Comparison of ENCODE assay signal across 17 mouse cellular contexts in the genomic region with DNA sequence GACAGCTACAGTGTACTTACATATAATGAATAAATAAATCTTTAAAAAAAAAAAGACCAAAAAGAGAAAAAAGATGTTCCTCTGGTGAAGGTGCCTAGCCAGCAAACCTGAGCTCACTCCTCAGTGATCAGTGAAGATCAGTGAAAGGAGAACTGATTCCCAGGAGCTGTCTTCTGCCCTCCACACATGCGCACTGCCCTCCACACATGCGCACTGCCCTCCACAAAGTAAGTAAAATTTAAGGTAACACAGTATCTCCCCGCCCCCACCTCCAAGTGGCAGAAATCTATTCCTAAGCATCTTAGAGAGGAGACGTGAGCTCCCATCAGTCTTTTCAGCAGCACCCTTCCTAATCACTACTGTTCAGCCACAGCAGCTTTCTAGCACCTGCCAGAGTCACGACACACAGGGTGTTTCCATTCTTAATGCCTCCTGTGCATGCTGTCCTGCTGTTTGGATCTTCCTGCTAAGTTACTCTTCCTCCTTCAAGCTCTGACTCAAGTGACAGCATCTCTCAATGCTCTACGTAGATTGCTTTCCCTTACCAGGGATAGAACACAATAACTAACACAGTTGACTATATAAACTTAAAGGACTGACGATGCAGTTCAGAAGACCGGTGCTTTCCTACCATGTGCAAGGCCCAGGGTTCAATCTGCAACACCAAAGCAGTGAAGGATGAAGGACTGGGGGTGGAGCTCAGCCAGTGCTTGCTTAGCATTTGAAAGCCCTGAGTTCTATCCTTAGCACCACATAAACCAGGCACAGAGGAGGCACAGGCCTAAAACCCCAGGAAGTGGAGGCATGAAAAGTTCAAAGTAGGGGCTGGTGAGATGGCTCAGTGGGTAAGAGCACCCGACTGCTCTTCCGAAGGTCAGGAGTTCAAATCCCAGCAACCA. TPM values are rescaled to one million over a fixed set of nuclear protein-coding genes. Genes with fewer than 3 reads are reported as not detected.
DNase-seq lines count a peak whose midpoint lies in the region; ATAC-seq and TF ChIP-seq lines count a peak whose summit lies in the region.
"Had no signal": no experiment of that assay in that cellular context is flagged by ENCODE, and none has a peak within 500 bp of the region (broad histone marks: within the 10 kb centered on the region; RNA-seq: fewer than 3 reads in every experiment).

No protein-coding gene starts in this region.

- 65% methylated on average over 10 of the region's 10 CpGs for WGBS in cerebellum, adult 2 months
- 61% methylated on average over 10 of the region's 10 CpGs for WGBS in midbrain, embryonic 11.5 days
- WGBS in midbrain, postnatal 0 days, result 67% methylated on average over 10 of the region's 10 CpGs
- WGBS in liver, postnatal 0 days (ENCODE audit: insufficient replicate concordance), result 78% methylated on average over 10 of the region's 10 CpGs

- no peak for TF ChIP-seq POLR2A in cerebellum, adult 2 months (IDR thresholded peaks at IDR 0.05; ENCODE audit: borderline replicate concordance, insufficient read depth, low read length)

- ATAC-seq in midbrain, embryonic 11.5 days (ENCODE audit: low FRiP score), result no peak
- ATAC-seq in midbrain, postnatal 0 days (ENCODE audit: low FRiP score), result no peak
- ATAC-seq in erythroid progenitor cell, adult 5-6 weeks (replicated peaks; ENCODE audit: low FRiP score, poor library complexity, severe bottlenecking), result peak; percentile 26; the same call in 1 of the 2 replicates
- ATAC-seq in liver, postnatal 0 days, result no peak

- no peaks in the 10 kb centered on the region for H3K27me3 ChIP-seq in cerebellum, adult 2 months (ENCODE audit: control insufficient read depth, insufficient read depth, low read length)
- no peaks in the 10 kb centered on the region for H3K27me3 ChIP-seq in midbrain, embryonic 11.5 days (ENCODE audit: control insufficient read depth, insufficient read depth, low read length)
- no peaks in the 10 kb centered on the region for H3K27me3 ChIP-seq in midbrain, postnatal 0 days (ENCODE audit: insufficient read depth, low read length)
- H3K27me3 ChIP-seq in liver, postnatal 0 days (ENCODE audit: insufficient read depth, low read length), result no peaks in the 10 kb centered on the region
- H3K27me3 ChIP-seq: heart, embryonic 15.5 days; hindbrain, embryonic 12.5 days had no signal

- H3K4me3 ChIP-seq in cerebellum, adult 2 months (replicated peaks; ENCODE audit: insufficient read depth, low read depth, low read length), result no peak overlapping the region
- H3K4me3 ChIP-seq in midbrain, embryonic 11.5 days (ENCODE audit: low read depth, low read length), result no peak overlapping the region
- H3K4me3 ChIP-seq in midbrain, postnatal 0 days (ENCODE audit: low read depth, low read length), result no peak overlapping the region
- H3K4me3 ChIP-seq in liver, postnatal 0 days (ENCODE audit: low read depth, low read length), result no peak overlapping the region
- H3K4me3 ChIP-seq: heart, embryonic 15.5 days; hindbrain, embryonic 12.5 days had no signal

- no peak overlapping the region for H3K9ac ChIP-seq in midbrain, embryonic 11.5 days (ENCODE audit: low read length)
- no peak overlapping the region for H3K9ac ChIP-seq in midbrain, postnatal 0 days (replicated peaks; ENCODE audit: low read length, poor library complexity, severe bottlenecking)
- H3K9ac ChIP-seq in liver, postnatal 0 days (replicated peaks), result no peak overlapping the region
- H3K9ac ChIP-seq: heart, embryonic 15.5 days; hindbrain, embryonic 12.5 days had no signal

- intact Hi-C loops in left cerebral cortex, postnatal 14 days (cut with DNase I), result no loop called here

- no peak overlapping the region for H3K4me2 ChIP-seq in midbrain, embryonic 11.5 days
- no peak overlapping the region for H3K4me2 ChIP-seq in midbrain, postnatal 0 days (ENCODE audit: low read depth, low read length, poor library complexity, severe bottlenecking)
- H3K4me2 ChIP-seq in liver, postnatal 0 days (ENCODE audit: low read depth, low read length), result peak overlapping the region; percentile 34
- H3K4me2 ChIP-seq: heart, embryonic 15.5 days; hindbrain, embryonic 12.5 days had no signal

- peaks cover 17% of the 10 kb centered on the region for H3K4me1 ChIP-seq in cerebellum, adult 2 months (ENCODE audit: control insufficient read depth, insufficient read depth, low read length)
- H3K4me1 ChIP-seq in midbrain, embryonic 11.5 days (ENCODE audit: control insufficient read depth, insufficient read depth, low read length), result peaks cover 16% of the 10 kb centered on the region
- H3K4me1 ChIP-seq in midbrain, postnatal 0 days (ENCODE audit: insufficient read depth, low read length), result peaks cover 7% of the 10 kb centered on the region; the same call in 1 of the 2 replicates
- H3K4me1 ChIP-seq in liver, postnatal 0 days (ENCODE audit: insufficient read depth), result peaks cover 26% of the 10 kb centered on the region

- no peaks in the 10 kb centered on the region for H3K36me3 ChIP-seq in midbrain, embryonic 11.5 days (ENCODE audit: control insufficient read depth, insufficient read depth, low read length)
- no peaks in the 10 kb centered on the region for H3K36me3 ChIP-seq in midbrain, postnatal 0 days (ENCODE audit: insufficient read depth, low read length)
- H3K36me3 ChIP-seq in liver, postnatal 0 days (replicated peaks; ENCODE audit: insufficient read depth, low read length), result peaks cover 11% of the 10 kb centered on the region

- H3K27ac ChIP-seq in cerebellum, adult 2 months (ENCODE audit: insufficient read depth, low read length), result no peak overlapping the region
- H3K27ac ChIP-seq in midbrain, embryonic 11.5 days (ENCODE audit: low read depth, low read length), result no peak overlapping the region
- no peak overlapping the region for H3K27ac ChIP-seq in midbrain, postnatal 0 days (ENCODE audit: low read depth, low read length)
- H3K27ac ChIP-seq in liver, postnatal 0 days (ENCODE audit: low read depth), result peak overlapping the region; percentile 94
- H3K27ac ChIP-seq: heart, embryonic 15.5 days; hindbrain, embryonic 12.5 days had no signal

- TF ChIP-seq CTCF in cerebellum, adult 2 months (IDR thresholded peaks at IDR 0.05; ENCODE audit: borderline replicate concordance, insufficient read depth, low read depth, low read length), result no peak
- no peak for TF ChIP-seq CTCF in midbrain, postnatal 0 days (IDR thresholded peaks at IDR 0.05)
- TF ChIP-seq CTCF in liver, postnatal 0 days (IDR thresholded peaks at IDR 0.05; ENCODE audit: low read depth), result no peak

- TF ChIP-seq EP300 in liver, postnatal 0 days (IDR thresholded peaks at IDR 0.05; ENCODE audit: low read depth), result no peak

- peak; percentile 14 for DNase-seq in cerebellum, adult 9-10 months
- DNase-seq in cerebellum, adult 2 months, result no peak
- DNase-seq in midbrain, embryonic 11.5 days (ENCODE audit: low spot score, missing footprints), result peak; percentile 75
- no peak for DNase-seq in midbrain, postnatal 0 days (ENCODE audit: low spot score)
- DNase-seq in liver, postnatal 0 days, result no peak
- no peak for DNase-seq in left cerebral cortex, postnatal 14 days (ENCODE audit: low spot score in 2 of 2)
- DNase-seq in adrenal gland, adult 8-10 months, result no peak
- DNase-seq: adrenal gland, postnatal 25 days; cerebellum, postnatal 14 days; gastrocnemius, postnatal 14 days; kidney, adult 18-20 months; kidney, postnatal 14 days; left cerebral cortex, postnatal 4 days; retina, postnatal 1 day had no signal

- H3K9me3 ChIP-seq in midbrain, embryonic 11.5 days (ENCODE audit: control insufficient read depth, low read length), result no peaks in the 10 kb centered on the region
- H3K9me3 ChIP-seq in midbrain, postnatal 0 days (ENCODE audit: low read length), result no peaks in the 10 kb centered on the region
- no peaks in the 10 kb centered on the region for H3K9me3 ChIP-seq in liver, postnatal 0 days (ENCODE audit: low read length)
- H3K9me3 ChIP-seq: heart, embryonic 15.5 days; hindbrain, embryonic 12.5 days had no signal

RNA-seq across cellular contexts. Expression of a gene that starts 7.1 kb away (rescaled TPM):
- polyA plus RNA-seq in cerebellum, adult 2 months (2012; rRNA removed), result 214 and 221 TPM in 2 replicates
- 139 and 142 TPM in 2 replicates for polyA plus RNA-seq in midbrain, embryonic 11.5 days (2014; fragmentation: Nextera tagmentation; extraction: Ambion mirVana)
- 111 and 133 TPM in 2 replicates for total RNA-seq in midbrain, postnatal 0 days (2014; rRNA removed)
- 212 and 223 TPM in 2 replicates for polyA plus RNA-seq in midbrain, postnatal 0 days (2015; fragmentation: Nextera tagmentation; extraction: Ambion mirVana)
- total RNA-seq in erythroid progenitor cell, adult 5-6 weeks (2015; ENCODE audit: low replicate concordance), result 198 and 206 TPM in 2 replicates
- total RNA-seq in erythroid progenitor cell, adult 5-6 weeks (2017; ENCODE audit: low replicate concordance), result 242 and 266 TPM in 2 replicates
- 64.4 and 68.0 TPM in 2 replicates for polyA plus RNA-seq in liver, postnatal 0 days (2015; fragmentation: Nextera tagmentation; extraction: Ambion mirVana)
- 100 to 1,000 TPM; 182 to 189 TPM for total RNA-seq in left cerebral cortex, postnatal 14 days (2021)
- total RNA-seq in adrenal gland, adult 8-10 months (2022), result 100 to 1,000 TPM; 210 to 266 (median 246) TPM

RNA-seq across cellular contexts. Expression of a gene that starts 19.5 kb away (rescaled TPM):
- 55.5 and 57.6 TPM in 2 replicates for polyA plus RNA-seq in cerebellum, adult 2 months (2012; rRNA removed)
- 74.2 and 83.7 TPM in 2 replicates for polyA plus RNA-seq in midbrain, embryonic 11.5 days (2014; fragmentation: Nextera tagmentation; extraction: Ambion mirVana)
- total RNA-seq in midbrain, postnatal 0 days (2014; rRNA removed), result 50.9 and 65.7 TPM in 2 replicates
- 85.9 and 88.2 TPM in 2 replicates for polyA plus RNA-seq in midbrain, postnatal 0 days (2015; fragmentation: Nextera tagmentation; extraction: Ambion mirVana)
- total RNA-seq in erythroid progenitor cell, adult 5-6 weeks (2015; ENCODE audit: low replicate concordance), result 22.0 and 28.9 TPM in 2 replicates
- total RNA-seq in erythroid progenitor cell, adult 5-6 weeks (2017; ENCODE audit: low replicate concordance), result 10.7 and 15.0 TPM in 2 replicates
- 36.0 and 36.8 TPM in 2 replicates for polyA plus RNA-seq in liver, postnatal 0 days (2015; fragmentation: Nextera tagmentation; extraction: Ambion mirVana)
- total RNA-seq in left cerebral cortex, postnatal 14 days (2021), result 10 to 100 TPM; 42.3 to 43.9 TPM
- total RNA-seq in adrenal gland, adult 8-10 months (2022), result 10 to 100 TPM; 49.1 to 60.4 (median 53.3) TPM

RNA-seq across cellular contexts. Expression of a gene that starts 24.4 kb away (rescaled TPM):
- polyA plus RNA-seq in cerebellum, adult 2 months (2012; rRNA removed), result 0.33 and 0.65 TPM in 2 replicates
- 1.5 and 2.7 TPM in 2 replicates for polyA plus RNA-seq in midbrain, embryonic 11.5 days (2014; fragmentation: Nextera tagmentation; extraction: Ambion mirVana)
- total RNA-seq in midbrain, postnatal 0 days (2014; rRNA removed), result not detected in 2 replicates
- 0.64 TPM in 1 of 2 replicates, not detected in the other for polyA plus RNA-seq in midbrain, postnatal 0 days (2015; fragmentation: Nextera tagmentation; extraction: Ambion mirVana)
- not detected in 2 replicates for total RNA-seq in erythroid progenitor cell, adult 5-6 weeks (2015; ENCODE audit: low replicate concordance)
- not detected in 2 replicates for total RNA-seq in erythroid progenitor cell, adult 5-6 weeks (2017; ENCODE audit: low replicate concordance)
- polyA plus RNA-seq in liver, postnatal 0 days (2015; fragmentation: Nextera tagmentation; extraction: Ambion mirVana), result 0.31 and 0.43 TPM in 2 replicates
- not detected for total RNA-seq in left cerebral cortex, postnatal 14 days (2021)
- total RNA-seq in adrenal gland, adult 8-10 months (2022), result 1 to 10 TPM in 3 of 4 experiments, under 1 TPM in 1; 0.64 to 4.4 (median 1.8) TPM
- total RNA-seq: gastrocnemius, postnatal 14 days had no signal

RNA-seq across cellular contexts. Expression of a gene that starts 25.1 kb away (rescaled TPM):
- 116 and 119 TPM in 2 replicates for polyA plus RNA-seq in cerebellum, adult 2 months (2012; rRNA removed)
- 85.6 and 94.7 TPM in 2 replicates for polyA plus RNA-seq in midbrain, embryonic 11.5 days (2014; fragmentation: Nextera tagmentation; extraction: Ambion mirVana)
- total RNA-seq in midbrain, postnatal 0 days (2014; rRNA removed), result 112 and 147 TPM in 2 replicates
- polyA plus RNA-seq in midbrain, postnatal 0 days (2015; fragmentation: Nextera tagmentation; extraction: Ambion mirVana), result 104 and 106 TPM in 2 replicates
- 67.0 and 97.7 TPM in 2 replicates for total RNA-seq in erythroid progenitor cell, adult 5-6 weeks (2015; ENCODE audit: low replicate concordance)
- 119 and 128 TPM in 2 replicates for total RNA-seq in erythroid progenitor cell, adult 5-6 weeks (2017; ENCODE audit: low replicate concordance)
- polyA plus RNA-seq in liver, postnatal 0 days (2015; fragmentation: Nextera tagmentation; extraction: Ambion mirVana), result 36.3 and 37.5 TPM in 2 replicates
- total RNA-seq in left cerebral cortex, postnatal 14 days (2021), result 10 to 100 TPM; 63.6 to 64.6 TPM
- 100 to 1,000 TPM in 3 of 4 experiments, 10 to 100 TPM in 1; 90.9 to 138 (median 118) TPM for total RNA-seq in adrenal gland, adult 8-10 months (2022)

RNA-seq across cellular contexts. Expression of a gene that starts 40.8 kb away (rescaled TPM):
- 134 and 135 TPM in 2 replicates for polyA plus RNA-seq in cerebellum, adult 2 months (2012; rRNA removed)
- polyA plus RNA-seq in midbrain, embryonic 11.5 days (2014; fragmentation: Nextera tagmentation; extraction: Ambion mirVana), result 209 and 235 TPM in 2 replicates
- total RNA-seq in midbrain, postnatal 0 days (2014; rRNA removed), result 67.4 and 75.6 TPM in 2 replicates
- polyA plus RNA-seq in midbrain, postnatal 0 days (2015; fragmentation: Nextera tagmentation; extraction: Ambion mirVana), result 90.0 and 92.8 TPM in 2 replicates
- total RNA-seq in erythroid progenitor cell, adult 5-6 weeks (2015; ENCODE audit: low replicate concordance), result 462 and 487 TPM in 2 replicates
- 79.9 and 80.3 TPM in 2 replicates for total RNA-seq in erythroid progenitor cell, adult 5-6 weeks (2017; ENCODE audit: low replicate concordance)
- 47.9 and 49.9 TPM in 2 replicates for polyA plus RNA-seq in liver, postnatal 0 days (2015; fragmentation: Nextera tagmentation; extraction: Ambion mirVana)
- total RNA-seq in left cerebral cortex, postnatal 14 days (2021), result 10 to 100 TPM; 61.9 to 73.6 TPM
- 100 to 1,000 TPM; 102 to 164 (median 148) TPM for total RNA-seq in adrenal gland, adult 8-10 months (2022)

Comparison
In these comparisons a context has a peak if more than half of its experiments do, and no peak if none do; other contexts are left out.
1. DNase-seq: peak in cerebellum, adult 9-10 months (single experiment) and midbrain, embryonic 11.5 days (single experiment); none in cerebellum, adult 2 months (0 of 2), midbrain, postnatal 0 days (single experiment), liver, postnatal 0 days (single experiment), left cerebral cortex, postnatal 14 days (0 of 2) and adrenal gland, adult 8-10 months (single experiment).